ENCODE assay signal across 8 mouse cellular contexts in genomic region chr13:110967109-110967508, GRCm38 (mm10).
A peak's percentile ranks its signal among the peaks of the same experiment; 100 is the strongest.
DNase-seq lines count a peak whose midpoint lies in the region; ATAC-seq and TF ChIP-seq lines count a peak whose summit lies in the region.

No protein-coding gene starts in this region.

- no peaks in the 10 kb centered on the region for H3K27me3 ChIP-seq in kidney, embryonic 15.5 days
- no peaks in the 10 kb centered on the region for H3K27me3 ChIP-seq in myocyte (ENCODE audit: control insufficient read depth, insufficient read depth, insufficient read length)

- no peak overlapping the region for H3K4me2 ChIP-seq in kidney, embryonic 15.5 days
- peak overlapping the region; percentile 48 for H3K4me2 ChIP-seq in myocyte (ENCODE audit: low read depth)

- peak; percentile 67 for ATAC-seq in kidney, embryonic 15.5 days (replicated peaks; ENCODE audit: low FRiP score)

- TF ChIP-seq POLR2A in myocyte (IDR thresholded peaks at IDR 0.05; ENCODE audit: insufficient read length, low read depth) = no peak

- H3K4me1 ChIP-seq in kidney, embryonic 15.5 days = peaks cover 11% of the 10 kb centered on the region

- H3K9me3 ChIP-seq in kidney, embryonic 15.5 days (replicated peaks) = no peaks in the 10 kb centered on the region

- no peak overlapping the region for H3K9ac ChIP-seq in kidney, embryonic 15.5 days

- peak; percentile 13 to 21 for DNase-seq in cerebellum, postnatal 25 days
- no peak for DNase-seq in cerebellum, adult 11-12 months
- peak; percentile 30 for DNase-seq in 416B (ENCODE audit: low read depth)
- peak; percentile 23 for DNase-seq in gastrocnemius, postnatal 14 days
- DNase-seq in thymus, postnatal 0 days (ENCODE audit: low spot score) = no peak
- no peak for DNase-seq in thymus, postnatal 10 days (ENCODE audit: low spot score in 2 of 2)

- no peak overlapping the region for H3K4me3 ChIP-seq in kidney, embryonic 15.5 days (replicated peaks)
- no peak overlapping the region for H3K4me3 ChIP-seq in myocyte

- WGBS in kidney, embryonic 15.5 days = 24% methylated on average over 8 of the region's 8 CpGs

- H3K79me2 ChIP-seq in myocyte (ENCODE audit: control insufficient read depth, insufficient read depth) = no peaks in the 10 kb centered on the region

- intact Hi-C loops in gastrocnemius, postnatal 14 days (cut with DNase I; ENCODE audit: low total_unique reads) = loop anchor here (5.0 to 10.0 kb wide), 3 partner anchors 275 to 575 kb away; no protein-coding TSS in a partner anchor

- H3K27ac ChIP-seq in kidney, embryonic 15.5 days = peak overlapping the region; percentile 61

- no peaks in the 10 kb centered on the region for H3K36me3 ChIP-seq in kidney, embryonic 15.5 days
- no peaks in the 10 kb centered on the region for H3K36me3 ChIP-seq in myocyte (ENCODE audit: control insufficient read depth, insufficient read depth)

- H3ac ChIP-seq in myocyte (ENCODE audit: control insufficient read depth, insufficient read length) = no peak overlapping the region

TF ChIP-seq in myocyte, 11 proteins besides CTCF, POLR2A, EP300 and RAD21:
- TF ChIP-seq MAX (IDR thresholded peaks at IDR 0.05; ENCODE audit: low read depth) (no peak), MYOG (IDR thresholded peaks at IDR 0.05; ENCODE audit: control insufficient read depth in 1 of 3, insufficient read depth in 1 of 3, insufficient read length in 2 of 3, low read depth in 2 of 3) (peak in 1 of 3 experiments; percentile 20)

Comparison
In these comparisons a context has a peak if more than half of its experiments do, and no peak if none do; other contexts are left out.
1. DNase-seq: peak in cerebellum, postnatal 25 days (2 of 2), 416B (single experiment) and gastrocnemius, postnatal 14 days (single experiment); none in cerebellum, adult 11-12 months (single experiment), thymus, postnatal 0 days (single experiment) and thymus, postnatal 10 days (0 of 2).